Mouse (Mus musculus): ENCODE results near the gene St7l.
A peak's percentile ranks its signal among the peaks of the same experiment; 100 is the strongest.

Gene St7l

GRCm38 (mm10) chr3:104901154-104901553, 37.3 kb downstream of the St7l start:
- DNase-seq (ENCODE audit: low spot score in 2 of 2), result no peak

- peak; percentile 30 to 34 for DNase-seq (ENCODE audit: low spot score in 2 of 2)
These were observed 41.6 kb downstream of the St7l start for GRCm38 (mm10) chr3:104905389-104905788.

GRCm38 (mm10) chr3:104906007-104906406, 42.2 kb downstream of the St7l start:
- peak; percentile 20 to 40 for DNase-seq (ENCODE audit: low spot score in 2 of 2)

GRCm38 (mm10) chr3:104909195-104909594, 45.4 kb downstream of the St7l start:
- DNase-seq (ENCODE audit: low spot score in 2 of 2), result no peak

- no peak for DNase-seq (ENCODE audit: low spot score in 2 of 2)
These were observed 51.2 kb downstream of the St7l start for GRCm38 (mm10) chr3:104914986-104915385.

- DNase-seq (ENCODE audit: low spot score in 2 of 2), result no peak
These were observed 65.6 kb downstream of the St7l start for GRCm38 (mm10) chr3:104929385-104929784.

- no peak for DNase-seq (ENCODE audit: low spot score in 2 of 2)
These were observed 74.0 kb downstream of the St7l start for GRCm38 (mm10) chr3:104937728-104938305.

- DNase-seq (ENCODE audit: low spot score in 2 of 2), result no peak
These were observed 74.5 kb downstream of the St7l start for GRCm38 (mm10) chr3:104938327-104938726.

GRCm38 (mm10) chr3:104940691-104941090, 76.9 kb downstream of the St7l start:
- DNase-seq (ENCODE audit: low spot score in 2 of 2), result no peak

- DNase-seq (ENCODE audit: low spot score in 2 of 2), result no peak
These were observed 78.9 kb downstream of the St7l start for GRCm38 (mm10) chr3:104942682-104943081.

- DNase-seq (ENCODE audit: low spot score in 2 of 2), result no peak
These were observed 79.5 kb downstream of the St7l start for GRCm38 (mm10) chr3:104943333-104943732.

- DNase-seq (ENCODE audit: low spot score in 2 of 2), result no peak
These were observed 81.1 kb downstream of the St7l start for GRCm38 (mm10) chr3:104944894-104945293.

GRCm38 (mm10) chr3:104950926-104951325, 87.1 kb downstream of the St7l start:
- no peak for DNase-seq (ENCODE audit: low spot score in 2 of 2)

GRCm38 (mm10) chr3:104952891-104953670, 89.3 kb downstream of the St7l start:
- no peak for DNase-seq (ENCODE audit: low spot score in 2 of 2)

- DNase-seq (ENCODE audit: low spot score in 2 of 2), result no peak
These were observed 90.3 kb downstream of the St7l start for GRCm38 (mm10) chr3:104954137-104954536.

- DNase-seq (ENCODE audit: low spot score in 2 of 2), result no peak
These were observed 90.7 kb downstream of the St7l start for GRCm38 (mm10) chr3:104954551-104954950.

- no peak for DNase-seq (ENCODE audit: low spot score in 2 of 2)
These were observed 92.4 kb downstream of the St7l start for GRCm38 (mm10) chr3:104956131-104956581.

- no peak for DNase-seq (ENCODE audit: low spot score in 2 of 2)
These were observed 96.5 kb downstream of the St7l start for GRCm38 (mm10) chr3:104960026-104961000.

GRCm38 (mm10) chr3:104961066-104962059, 97.6 kb downstream of the St7l start, which contains the start of gene Wnt2b:
TSS of gene Wnt2b (minus strand) at chr3:104961921.
- DNase-seq (ENCODE audit: low spot score in 2 of 2), result no peak

- no peak for DNase-seq (ENCODE audit: low spot score in 2 of 2)
These were observed 98.4 kb downstream of the St7l start for GRCm38 (mm10) chr3:104962141-104962611.

GRCm38 (mm10) chr3:104962866-104963265, 99.1 kb downstream of the St7l start:
- DNase-seq (ENCODE audit: low spot score in 2 of 2), result no peak
